Comparison of ENCODE assay signal across 8 mouse cellular contexts in genomic region chr10:34297299-34297979, GRCm38 (mm10). TPM values are rescaled to one million over a fixed set of nuclear protein-coding genes. Genes with fewer than 3 reads are reported as not detected.
DNase-seq lines count a peak whose midpoint lies in the region; ATAC-seq and TF ChIP-seq lines count a peak whose summit lies in the region.

Gene Tspyl4 (plus strand): TSS chr10:34297442.

- CTCF ChIA-PET in Patski (lab: Charles Lee): interaction anchor here (0.9 to 1.6 kb wide), 5 partner anchors 20 to 263 kb away, joined by 3 to 4 read pairs (median 3); no protein-coding TSS in a partner anchor

- peaks cover 12% of the 10 kb centered on the region for H3K4me1 ChIP-seq in hindbrain, embryonic 11.5 days (replicated peaks; ENCODE audit: control insufficient read depth, insufficient read depth, low read length)
- peaks cover 12% of the 10 kb centered on the region for H3K4me1 ChIP-seq in lung, embryonic 16.5 days (replicated peaks; ENCODE audit: control insufficient read depth, insufficient read depth, low read length)
- H3K4me1 ChIP-seq in thymus, adult 2 months (replicated peaks; ENCODE audit: control insufficient read depth, insufficient read depth, low read length): peaks cover 28% of the 10 kb centered on the region

- H3K27ac ChIP-seq in hindbrain, embryonic 11.5 days (ENCODE audit: low read depth, low read length): peak within 1 kb of the TSS; percentile 94
- peak within 1 kb of the TSS; percentile 41; the same call in 1 of the 2 replicates for H3K27ac ChIP-seq in lung, embryonic 16.5 days (ENCODE audit: low read length)
- H3K27ac ChIP-seq in thymus, adult 2 months (ENCODE audit: control insufficient read depth, insufficient read depth, low read length): peak within 1 kb of the TSS; percentile 88

- no peaks in the 10 kb centered on the region for H3K27me3 ChIP-seq in Patski
- H3K27me3 ChIP-seq in hindbrain, embryonic 11.5 days (ENCODE audit: control insufficient read depth, insufficient read depth, low read length): no peaks in the 10 kb centered on the region
- no peaks in the 10 kb centered on the region for H3K27me3 ChIP-seq in lung, embryonic 16.5 days (ENCODE audit: control insufficient read depth, insufficient read depth, low read depth, low read length)
- no peaks in the 10 kb centered on the region for H3K27me3 ChIP-seq in thymus, adult 2 months (ENCODE audit: control insufficient read depth, insufficient read depth, low read length)

- TF ChIP-seq POLR2A in thymus, adult 2 months (IDR thresholded peaks at IDR 0.05; ENCODE audit: control insufficient read depth, extremely low read depth, insufficient read depth, low read length, poor library complexity): peak; percentile 87

- TF ChIP-seq CTCF in Patski (IDR thresholded peaks at IDR 0.05): no peak
- TF ChIP-seq CTCF in thymus, adult 2 months (IDR thresholded peaks at IDR 0.05; ENCODE audit: borderline replicate concordance, control insufficient read depth, extremely low read depth, insufficient read depth, low read length, poor library complexity): no peak

- peak within 1 kb of the TSS; percentile 52 for H3K4me2 ChIP-seq in hindbrain, embryonic 11.5 days (replicated peaks; ENCODE audit: low read depth, low read length)
- peak within 1 kb of the TSS; percentile 95 for H3K4me2 ChIP-seq in lung, embryonic 16.5 days (ENCODE audit: low read depth, low read length)

- WGBS in hindbrain, embryonic 11.5 days: under 1% methylated on average over 38 of the region's 38 CpGs
- under 1% methylated on average over 38 of the region's 38 CpGs for WGBS in lung, embryonic 16.5 days
- under 1% methylated on average over 38 of the region's 38 CpGs for WGBS in thymus, adult 2 months

- POLR2A ChIA-PET in Patski (lab: Charles Lee): interaction anchor here (1.4 kb wide), 1 partner anchor 10 kb away, joined by 6 read pairs; no protein-coding TSS in a partner anchor

- DNase-seq in Patski (ENCODE audit: low read depth, low spot score): peak; percentile 79
- peak; percentile 98 for DNase-seq in cerebellum, postnatal 10 days
- peak; percentile 92 to 98 for DNase-seq in frontal cortex, adult 2 months (ENCODE audit: extremely low spot score in 1 of 2, low spot score in 1 of 2)
- DNase-seq in hindbrain, embryonic 11.5 days (ENCODE audit: low spot score): peak; percentile 95
- peak; percentile 96 for DNase-seq in layer of hippocampus, adult 9-11 months
- DNase-seq in ovary, adult 18-20 months (ENCODE audit: low spot score): peak; percentile 87
- peak; percentile 94 for DNase-seq in thymus, adult 2 months

- in situ Hi-C loops in Patski (cut with MboI; ENCODE audit: low pct_unique_long_range_greater_than_20kb): no loop called here

- H3K9me3 ChIP-seq in hindbrain, embryonic 11.5 days (ENCODE audit: control insufficient read depth, low read length): no peaks in the 10 kb centered on the region
- no peaks in the 10 kb centered on the region for H3K9me3 ChIP-seq in lung, embryonic 16.5 days (ENCODE audit: control insufficient read depth, low read length)

- no peaks in the 10 kb centered on the region for H3K36me3 ChIP-seq in hindbrain, embryonic 11.5 days (ENCODE audit: control insufficient read depth, insufficient read depth, low read length)
- no peaks in the 10 kb centered on the region for H3K36me3 ChIP-seq in lung, embryonic 16.5 days (ENCODE audit: control insufficient read depth, insufficient read depth, low read length)
- H3K36me3 ChIP-seq in thymus, adult 2 months (ENCODE audit: control insufficient read depth, insufficient read depth, low read length): no peaks in the 10 kb centered on the region

- H3K4me3 ChIP-seq in hindbrain, embryonic 11.5 days (ENCODE audit: low read depth, low read length): peak within 1 kb of the TSS; percentile 74
- H3K4me3 ChIP-seq in lung, embryonic 16.5 days (ENCODE audit: low read length): peak within 1 kb of the TSS; percentile 72
- H3K4me3 ChIP-seq in thymus, adult 2 months (ENCODE audit: control insufficient read depth, insufficient read depth, low read length): peak within 1 kb of the TSS; percentile 65

- ATAC-seq in Patski: peak; percentile 94
- peak; percentile 97 for ATAC-seq in hindbrain, embryonic 11.5 days (ENCODE audit: low FRiP score)
- ATAC-seq in lung, embryonic 16.5 days (ENCODE audit: low read depth): peak; percentile 98

- peak within 1 kb of the TSS; percentile 90 for H3K9ac ChIP-seq in hindbrain, embryonic 11.5 days (ENCODE audit: low read depth, low read length)
- H3K9ac ChIP-seq in lung, embryonic 16.5 days (ENCODE audit: low read length): peak within 1 kb of the TSS; percentile 71

RNA-seq across cellular contexts. Expression of gene Tspyl4, which starts in this region (rescaled TPM):
- polyA plus RNA-seq in Patski (2021): 11.5 TPM
- polyA plus RNA-seq in frontal cortex, adult 2 months (2012; rRNA removed): 289 and 295 TPM in 2 replicates
- polyA plus RNA-seq in hindbrain, embryonic 11.5 days (2014; fragmentation: Nextera tagmentation; extraction: Ambion mirVana): 31.0 and 38.7 TPM in 2 replicates
- polyA plus RNA-seq in lung, embryonic 16.5 days (2015; fragmentation: Nextera tagmentation; extraction: Ambion mirVana): 9.6 and 11.3 TPM in 2 replicates
- 24.4 and 29.5 TPM in 2 replicates for polyA plus RNA-seq in thymus, adult 2 months (2012; rRNA removed)

Comparison
In these comparisons a context has a peak if more than half of its experiments do, and no peak if none do; other contexts are left out.
1. Peak in every context shown above with its lines: DNase-seq, ATAC-seq, H3K4me3 ChIP-seq and H3K27ac ChIP-seq.
2. H3K27ac ChIP-seq: peak in every context shown above with its lines; median percentile 94 in hindbrain, embryonic 11.5 days; 88 in thymus, adult 2 months; 41 in lung, embryonic 16.5 days.